Mouse (Mus musculus): Measurements from ENCODE around the gene Pglyrp1. TPM values are rescaled to one million over a fixed set of nuclear protein-coding genes. Genes with fewer than 3 reads are reported as not detected.
"Not testable (repeated sequence)": the region's sequence is repeated elsewhere in the genome, so short reads cannot be mapped to it uniquely, and the experiment has no call there.

Pglyrp1 gene
- 31.2 and 36.7 TPM in 2 replicates for polyA plus RNA-seq (2015; fragmentation: Nextera tagmentation; extraction: Ambion mirVana)

DNA sequence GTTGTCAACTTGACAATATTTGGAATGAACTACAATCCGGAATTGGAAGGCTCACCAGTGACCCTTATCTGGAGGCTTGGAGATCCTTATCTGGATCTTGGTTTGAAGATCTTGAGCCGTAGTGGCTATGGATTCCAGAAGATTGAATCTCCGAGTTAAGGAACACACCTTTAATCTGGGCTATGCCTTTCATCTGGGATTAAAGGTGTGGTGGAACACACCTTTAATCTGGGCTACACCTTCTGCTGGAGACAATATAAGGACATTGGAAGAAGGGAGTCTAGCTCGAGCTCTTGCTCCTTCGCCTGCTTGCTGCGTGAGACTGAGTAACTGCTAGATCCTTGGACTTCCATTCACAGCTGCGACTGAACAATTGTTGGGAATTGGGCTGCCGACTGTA, at the start of gene Pglyrp1:
Gene Pglyrp1 (plus strand): TSS at position 301 of the 400 bp plus-strand sequence.
- not testable (repeated sequence) for H3K27ac ChIP-seq (ENCODE audit: low read depth, low read length); H3K4me3 ChIP-seq (ENCODE audit: low read length); ATAC-seq; H3K4me1 ChIP-seq (ENCODE audit: control insufficient read depth, insufficient read depth, low read depth, low read length); H3K27me3 ChIP-seq (replicated peaks; ENCODE audit: control insufficient read depth, insufficient read depth, low read length); H3K4me2 ChIP-seq (ENCODE audit: low read length); H3K36me3 ChIP-seq (ENCODE audit: control insufficient read depth, insufficient read depth, low read length); H3K9me3 ChIP-seq (ENCODE audit: control insufficient read depth, low read length); H3K9ac ChIP-seq (ENCODE audit: low read depth, low read length)
- WGBS, result no CpG with 5 or more reads among the region's 8 CpGs

DNA sequence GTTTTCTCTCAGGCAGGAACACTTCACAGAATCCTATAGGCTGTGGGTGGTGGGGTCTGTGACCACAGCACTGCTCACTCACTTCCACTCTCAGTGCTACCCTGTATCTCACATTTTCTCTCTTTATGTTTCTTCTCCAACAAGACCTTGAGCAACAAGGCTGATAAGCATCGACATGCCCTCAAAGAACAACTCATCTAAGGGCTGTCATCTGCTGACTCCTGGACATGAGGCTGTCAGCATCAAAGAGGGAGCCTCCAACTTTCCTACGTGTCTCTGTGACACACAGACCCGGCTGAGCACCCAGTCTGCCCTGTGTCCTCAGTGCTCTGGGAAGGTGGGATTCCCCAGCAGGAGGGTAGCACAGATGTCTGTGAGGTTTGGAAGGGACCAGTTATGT, 49.6 kb upstream of the Pglyrp1 start, which contains the start of gene Psg17:
Gene Psg17 (minus strand): TSS at position 101 of the 400 bp plus-strand sequence.
- Histone ChIP-seq H3K9ac (ENCODE audit: low read depth, low read length) (no peak within 1 kb of the TSS), H3K4me2 (ENCODE audit: low read length) (no peak within 1 kb of the TSS), H3K27me3 (replicated peaks; ENCODE audit: control insufficient read depth, insufficient read depth, low read length) (no peaks in the 10 kb centered on the region), H3K4me1 (ENCODE audit: control insufficient read depth, insufficient read depth, low read depth, low read length) (no peaks in the 10 kb centered on the region), H3K9me3 (ENCODE audit: control insufficient read depth, low read length) (no peaks in the 10 kb centered on the region), H3K4me3 (ENCODE audit: low read length) (no peak within 1 kb of the TSS), H3K36me3 (ENCODE audit: control insufficient read depth, insufficient read depth, low read length) (no peaks in the 10 kb centered on the region), H3K27ac (ENCODE audit: low read depth, low read length) (no peak within 1 kb of the TSS)
- WGBS, result 76% methylated on average over 3 of the region's 3 CpGs
- ATAC-seq, result no peak

DNA sequence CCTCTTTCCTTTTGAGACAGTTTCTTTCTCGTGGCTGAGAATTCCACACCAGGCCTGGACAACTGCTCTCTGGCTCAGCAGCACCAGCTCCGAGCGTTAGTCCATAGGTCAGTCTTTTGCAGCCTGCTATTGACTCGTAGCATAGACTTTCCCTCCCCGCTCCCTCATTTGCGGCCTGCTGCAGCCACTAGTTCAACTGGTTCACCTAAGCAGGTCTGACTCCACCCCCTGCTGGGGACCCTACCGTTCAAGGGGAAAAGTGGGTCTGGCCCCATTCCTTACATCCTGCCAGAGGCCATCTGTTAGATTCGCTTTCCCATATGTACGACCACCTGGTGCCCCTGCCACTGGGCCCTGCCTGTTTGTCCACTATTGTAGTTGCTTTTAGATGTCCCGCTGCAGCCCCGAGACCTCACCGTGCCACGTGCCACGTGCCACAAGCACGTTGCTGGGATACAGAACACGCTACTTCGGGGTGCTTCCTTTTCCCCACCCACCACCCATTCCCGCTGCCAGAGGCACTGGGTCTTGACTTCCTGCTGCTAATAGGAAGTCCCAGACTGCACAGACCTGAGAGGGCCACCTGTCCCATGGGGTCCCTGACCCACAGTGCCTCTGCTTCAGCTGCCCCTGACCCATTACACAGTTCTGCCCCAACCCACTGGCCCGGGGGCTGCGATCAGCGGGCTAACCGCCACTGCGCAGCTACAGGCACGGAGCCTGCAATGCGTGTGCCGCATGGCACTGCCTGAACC, 43.2 kb upstream of the Pglyrp1 start:
- H3K4me2 ChIP-seq (ENCODE audit: low read length), result no peak overlapping the region
- H3K4me3 ChIP-seq (ENCODE audit: low read length), result no peak overlapping the region
- 63% methylated on average over 26 of the region's 26 CpGs for WGBS
- no peak for ATAC-seq
- H3K27me3 ChIP-seq (replicated peaks; ENCODE audit: control insufficient read depth, insufficient read depth, low read length), result no peaks in the 10 kb centered on the region
- H3K9me3 ChIP-seq (ENCODE audit: control insufficient read depth, low read length), result no peaks in the 10 kb centered on the region
- H3K36me3 ChIP-seq (ENCODE audit: control insufficient read depth, insufficient read depth, low read length), result no peaks in the 10 kb centered on the region
- H3K4me1 ChIP-seq (ENCODE audit: control insufficient read depth, insufficient read depth, low read depth, low read length), result no peaks in the 10 kb centered on the region
- H3K27ac ChIP-seq (ENCODE audit: low read depth, low read length), result no peak overlapping the region
- H3K9ac ChIP-seq (ENCODE audit: low read depth, low read length), result no peak overlapping the region

DNA sequence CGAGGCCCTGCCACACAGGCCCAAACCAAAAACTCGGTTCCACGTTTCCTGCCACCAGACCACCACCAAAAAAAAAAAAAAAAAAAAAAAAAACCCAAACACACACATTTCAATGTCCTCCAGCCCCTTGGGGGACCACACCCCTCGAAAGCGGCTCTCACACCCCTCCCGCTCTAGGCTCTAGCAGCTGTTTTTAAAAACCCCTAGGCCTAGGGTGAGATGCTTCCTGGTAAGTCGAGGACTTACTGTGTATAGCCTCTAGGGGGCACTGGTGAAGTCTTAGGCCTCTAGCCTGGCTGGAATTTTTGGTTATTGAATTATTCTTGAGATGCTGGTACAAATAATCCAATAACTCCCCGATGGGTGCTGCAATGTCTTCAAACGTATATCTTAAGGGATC, 42.5 kb upstream of the Pglyrp1 start:
- H3K9me3 ChIP-seq (ENCODE audit: control insufficient read depth, low read length), result no peaks in the 10 kb centered on the region
- no peaks in the 10 kb centered on the region for H3K36me3 ChIP-seq (ENCODE audit: control insufficient read depth, insufficient read depth, low read length)
- H3K27me3 ChIP-seq (replicated peaks; ENCODE audit: control insufficient read depth, insufficient read depth, low read length), result no peaks in the 10 kb centered on the region
- no peak overlapping the region for H3K4me3 ChIP-seq (ENCODE audit: low read length)
- ATAC-seq, result no peak
- no peak overlapping the region for H3K9ac ChIP-seq (ENCODE audit: low read depth, low read length)
- no peak overlapping the region for H3K4me2 ChIP-seq (ENCODE audit: low read length)
- 59% methylated on average over 9 of the region's 9 CpGs for whole genome bisulfite sequencing
- H3K4me1 ChIP-seq (ENCODE audit: control insufficient read depth, insufficient read depth, low read depth, low read length), result no peaks in the 10 kb centered on the region
- no peak overlapping the region for H3K27ac ChIP-seq (ENCODE audit: low read depth, low read length)

DNA sequence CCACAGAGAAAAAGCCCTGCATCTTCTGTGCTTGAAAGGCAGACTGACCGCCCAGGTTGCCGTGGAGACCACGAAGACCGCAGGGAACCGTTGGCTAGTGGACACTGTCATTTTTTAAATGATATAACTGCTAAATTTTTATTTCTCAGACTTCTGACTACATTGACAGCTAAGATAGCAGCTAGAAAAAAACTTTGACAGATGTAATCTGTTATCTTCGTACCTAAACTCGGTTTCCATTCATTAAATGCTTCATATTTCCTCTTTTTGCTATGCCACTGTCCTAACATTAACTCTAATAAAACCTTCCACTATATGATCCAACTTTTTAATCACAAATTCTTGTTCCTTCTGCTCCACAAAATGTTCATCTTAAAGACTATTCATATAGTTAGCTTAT, 41.6 kb upstream of the Pglyrp1 start:
- no peak overlapping the region for H3K9ac ChIP-seq (ENCODE audit: low read depth, low read length)
- H3K4me2 ChIP-seq (ENCODE audit: low read length), result no peak overlapping the region
- H3K27me3 ChIP-seq (replicated peaks; ENCODE audit: control insufficient read depth, insufficient read depth, low read length), result no peaks in the 10 kb centered on the region
- H3K9me3 ChIP-seq (ENCODE audit: control insufficient read depth, low read length), result no peaks in the 10 kb centered on the region
- H3K4me3 ChIP-seq (ENCODE audit: low read length), result no peak overlapping the region
- no peaks in the 10 kb centered on the region for H3K4me1 ChIP-seq (ENCODE audit: control insufficient read depth, insufficient read depth, low read depth, low read length)
- no peak for ATAC-seq
- no peaks in the 10 kb centered on the region for H3K36me3 ChIP-seq (ENCODE audit: control insufficient read depth, insufficient read depth, low read length)
- 75% methylated on average over 7 of the region's 7 CpGs for WGBS
- no peak overlapping the region for H3K27ac ChIP-seq (ENCODE audit: low read depth, low read length)

DNA sequence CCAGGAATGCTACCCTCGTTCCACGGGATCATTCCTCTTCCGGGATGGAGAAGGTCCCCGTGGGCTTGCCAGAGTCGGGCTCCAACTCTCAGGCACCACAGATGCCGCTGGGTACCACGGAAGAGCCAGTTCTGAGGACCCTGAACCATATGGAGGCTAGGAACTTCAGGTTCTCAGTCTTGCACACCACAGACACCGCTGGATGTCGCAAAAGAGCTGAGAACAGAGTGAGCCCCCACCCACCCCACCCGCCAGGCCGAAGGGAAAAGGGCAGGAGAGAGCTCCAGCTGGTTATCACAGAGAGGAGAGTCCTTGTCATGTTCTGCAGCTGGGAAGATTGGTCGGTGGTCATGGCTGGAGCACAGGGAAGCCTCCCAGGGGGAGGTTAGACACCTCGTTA, 38.8 kb upstream of the Pglyrp1 start:
- Histone ChIP-seq H3K27me3 (replicated peaks; ENCODE audit: control insufficient read depth, insufficient read depth, low read length) (no peaks in the 10 kb centered on the region), H3K4me1 (ENCODE audit: control insufficient read depth, insufficient read depth, low read depth, low read length) (no peaks in the 10 kb centered on the region), H3K27ac (ENCODE audit: low read depth, low read length) (no peak overlapping the region), H3K4me2 (ENCODE audit: low read length) (no peak overlapping the region), H3K4me3 (ENCODE audit: low read length) (no peak overlapping the region), H3K9me3 (ENCODE audit: control insufficient read depth, low read length) (no peaks in the 10 kb centered on the region), H3K36me3 (ENCODE audit: control insufficient read depth, insufficient read depth, low read length) (no peaks in the 10 kb centered on the region), H3K9ac (ENCODE audit: low read depth, low read length) (no peak overlapping the region)
- no peak for ATAC-seq
- WGBS, result 49% methylated on average over 13 of the region's 13 CpGs

DNA sequence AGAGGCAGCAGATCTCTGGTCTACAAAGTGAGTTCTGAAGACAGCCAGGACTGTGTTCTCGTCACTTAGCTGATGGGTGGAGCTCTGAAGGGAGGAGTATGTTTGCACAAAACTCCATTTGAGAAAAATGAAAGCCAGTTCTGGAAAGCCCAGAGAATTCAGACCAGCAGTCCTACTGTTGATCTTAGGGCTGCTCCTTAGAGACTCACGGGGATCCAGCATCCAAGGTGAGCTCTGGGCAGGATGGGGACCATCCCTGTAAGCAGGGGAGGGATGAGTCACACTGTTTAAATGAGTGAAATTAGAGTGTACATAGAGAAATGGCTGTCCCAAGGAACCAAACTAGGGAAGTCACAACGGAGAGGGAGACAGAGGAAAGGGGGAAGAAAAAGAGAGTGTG, 31.3 kb upstream of the Pglyrp1 start, which contains the start of gene Mill2:
Gene Mill2 (plus strand): TSS at position 102 of the 400 bp plus-strand sequence.
- peak within 1 kb of the TSS; percentile 58 for H3K9ac ChIP-seq (ENCODE audit: low read depth, low read length)
- H3K4me3 ChIP-seq (ENCODE audit: low read length), result peak within 1 kb of the TSS; percentile 42
- no peaks in the 10 kb centered on the region for H3K27me3 ChIP-seq (replicated peaks; ENCODE audit: control insufficient read depth, insufficient read depth, low read length)
- H3K36me3 ChIP-seq (ENCODE audit: control insufficient read depth, insufficient read depth, low read length), result no peaks in the 10 kb centered on the region
- WGBS, result 27% methylated on average over 3 of the region's 3 CpGs
- H3K27ac ChIP-seq (ENCODE audit: low read depth, low read length), result peak within 1 kb of the TSS; percentile 20
- no peaks in the 10 kb centered on the region for H3K9me3 ChIP-seq (ENCODE audit: control insufficient read depth, low read length)
- H3K4me1 ChIP-seq (ENCODE audit: control insufficient read depth, insufficient read depth, low read depth, low read length), result no peaks in the 10 kb centered on the region
- H3K4me2 ChIP-seq (ENCODE audit: low read length), result peak within 1 kb of the TSS; percentile 79
- peak; percentile 35 for ATAC-seq

DNA sequence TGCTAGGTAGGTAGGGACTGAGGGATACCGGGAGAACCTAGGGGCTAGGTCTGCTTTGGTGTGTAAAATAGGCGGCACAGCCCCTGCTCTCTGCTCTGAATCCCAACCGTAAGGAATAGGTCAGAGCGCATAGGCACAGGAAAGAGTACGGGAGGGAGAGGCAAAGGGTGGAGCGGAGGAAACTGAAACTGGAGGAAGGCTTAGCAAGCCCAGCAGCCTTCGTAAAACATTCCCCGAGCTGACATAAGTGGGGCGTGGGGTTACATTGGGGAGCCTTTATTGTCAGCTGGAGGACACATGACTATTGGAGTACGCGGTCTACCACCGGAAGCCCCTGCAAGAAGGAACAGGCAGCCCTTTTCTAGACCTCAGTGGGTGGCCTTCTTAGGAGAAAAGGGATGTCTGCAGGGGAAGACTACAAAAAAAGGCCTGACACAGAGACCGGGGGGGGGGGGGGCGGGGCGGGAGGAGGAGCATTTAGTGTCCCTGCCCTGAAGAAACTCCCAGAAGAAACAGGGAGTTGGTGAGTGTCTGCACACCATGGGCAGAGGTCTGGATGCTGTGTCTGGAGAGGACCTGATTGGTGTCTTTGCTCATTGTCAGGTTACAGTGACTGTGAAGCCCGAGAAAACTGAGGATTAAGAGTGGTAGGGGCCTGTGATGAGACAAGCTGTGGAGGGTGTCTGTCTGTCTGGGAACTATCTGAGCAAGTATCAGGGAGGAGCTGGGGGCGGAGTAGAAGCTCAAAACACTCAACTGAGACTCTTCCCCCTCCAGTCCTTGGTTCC, 30.6 kb upstream of the Pglyrp1 start:
- Histone ChIP-seq H3K9me3 (ENCODE audit: control insufficient read depth, low read length) (no peaks in the 10 kb centered on the region), H3K9ac (ENCODE audit: low read depth, low read length) (peak overlapping the region; percentile 58), H3K27ac (ENCODE audit: low read depth, low read length) (peak overlapping the region; percentile 20), H3K27me3 (replicated peaks; ENCODE audit: control insufficient read depth, insufficient read depth, low read length) (no peaks in the 10 kb centered on the region), H3K36me3 (ENCODE audit: control insufficient read depth, insufficient read depth, low read length) (no peaks in the 10 kb centered on the region), H3K4me2 (ENCODE audit: low read length) (peak overlapping the region; percentile 79), H3K4me3 (ENCODE audit: low read length) (peak overlapping the region; percentile 42), H3K4me1 (ENCODE audit: control insufficient read depth, insufficient read depth, low read depth, low read length) (no peaks in the 10 kb centered on the region)
- 2% methylated on average over 14 of the region's 17 CpGs for WGBS
- peak; percentile 84 for ATAC-seq

DNA sequence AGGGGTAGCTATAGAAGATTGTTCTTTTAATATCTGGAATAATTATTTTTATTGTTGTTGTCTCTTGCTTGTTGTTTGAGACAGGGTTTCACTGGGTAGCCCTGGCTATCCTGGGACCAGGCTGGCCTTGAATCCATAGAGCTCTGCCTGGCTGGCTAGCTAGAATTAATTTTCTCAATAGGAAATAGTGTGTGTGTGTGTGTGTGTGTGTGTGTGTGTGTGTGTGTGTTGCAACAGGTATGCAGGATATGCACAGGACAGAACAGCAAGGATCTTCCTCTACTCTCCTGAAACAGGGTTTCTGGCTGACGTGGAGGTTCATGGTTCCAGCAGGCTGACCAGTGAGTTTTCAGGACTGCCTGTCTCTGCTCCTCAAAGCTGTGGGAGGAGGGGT, 30.0 kb upstream of the Pglyrp1 start:
- peak; percentile 41 for ATAC-seq
- Histone ChIP-seq H3K4me2 (ENCODE audit: low read length) (peak overlapping the region; percentile 53), H3K9ac (ENCODE audit: low read depth, low read length) (peak overlapping the region; percentile 54; the same call in 1 of the 2 replicates), H3K4me1 (ENCODE audit: control insufficient read depth, insufficient read depth, low read depth, low read length) (no peaks in the 10 kb centered on the region), H3K27me3 (replicated peaks; ENCODE audit: control insufficient read depth, insufficient read depth, low read length) (no peaks in the 10 kb centered on the region), H3K36me3 (ENCODE audit: control insufficient read depth, insufficient read depth, low read length) (no peaks in the 10 kb centered on the region), H3K4me3 (ENCODE audit: low read length) (peak overlapping the region; percentile 28), H3K9me3 (ENCODE audit: control insufficient read depth, low read length) (no peaks in the 10 kb centered on the region), H3K27ac (ENCODE audit: low read depth, low read length) (no peak overlapping the region)
- WGBS, result 45% methylated on average over 1 of the region's 1 CpGs
